Mouse (Mus musculus): ENCODE measurements around the gene Bhlhb9.
"Not testable (repeated sequence)": the region's sequence is repeated elsewhere in the genome, so short reads cannot be mapped to it uniquely, and the experiment has no call there.

The Bhlhb9 gene

DNA sequence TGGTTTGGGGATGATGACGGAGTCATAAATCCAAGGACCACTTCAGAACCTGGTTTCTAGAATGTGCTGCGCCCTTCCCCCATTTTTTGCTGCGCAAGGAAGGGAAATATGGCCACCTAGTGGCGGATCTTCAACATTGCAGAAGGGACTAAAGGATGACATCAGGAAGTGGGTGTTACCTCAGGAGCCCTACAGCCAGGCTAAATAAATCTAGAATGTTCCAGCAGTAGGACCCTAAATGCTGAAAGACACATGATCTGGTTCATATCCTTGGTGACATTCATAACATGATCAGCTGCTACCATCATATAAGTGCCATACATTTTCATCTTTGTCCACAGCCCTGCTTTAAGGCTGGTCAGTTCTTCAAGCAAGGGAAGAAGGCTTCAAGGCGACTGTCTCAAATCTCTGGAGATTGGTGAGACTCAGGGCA, at the start of gene Bhlhb9:
Bhlhb9 (plus strand) TSS at position 383 of the 433 bp plus-strand sequence.
- not testable (repeated sequence) for DNase-seq (ENCODE audit: low spot score)

DNA sequence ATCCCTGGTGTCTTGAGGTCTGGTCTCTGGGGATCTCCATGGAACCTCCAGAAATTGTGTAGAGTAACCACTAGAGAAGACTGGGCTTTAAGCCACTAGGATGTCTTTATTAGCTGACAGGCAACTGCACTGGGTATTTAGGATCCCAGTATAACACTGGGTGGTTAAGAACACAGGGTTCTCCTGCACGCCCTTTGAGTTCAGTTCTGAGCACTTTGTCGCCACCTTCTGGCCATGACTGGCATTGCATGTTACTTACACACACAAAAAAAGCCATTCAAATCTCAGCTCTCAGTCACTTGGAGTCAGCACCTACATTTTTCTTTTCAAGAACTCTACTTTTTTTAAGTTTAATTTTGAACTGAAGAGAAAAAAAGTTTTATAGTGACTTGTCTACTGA, 44.6 kb upstream of the Bhlhb9 start:
- peak; percentile 78 for DNase-seq (ENCODE audit: low spot score)

DNA sequence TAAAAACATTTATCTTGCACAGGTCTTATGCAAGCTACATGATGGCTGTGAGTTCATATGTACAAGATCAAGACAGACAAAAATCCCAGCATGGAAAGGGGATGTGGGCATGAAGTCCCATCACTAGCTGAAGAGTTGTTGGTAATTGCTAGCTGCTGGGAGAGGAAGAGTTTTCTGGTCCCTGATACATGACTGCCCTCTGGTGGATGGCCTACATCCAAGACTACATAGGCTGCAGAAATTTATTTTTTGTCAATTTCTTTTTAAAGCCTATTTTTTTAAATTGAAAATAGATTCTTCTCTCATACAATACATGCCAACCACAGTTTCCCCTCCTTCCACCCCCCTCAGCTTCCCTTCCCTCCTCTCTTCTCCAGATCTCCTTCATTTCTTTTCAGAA, 35.7 kb upstream of the Bhlhb9 start:
- DNase-seq (ENCODE audit: low spot score), result no peak

DNA sequence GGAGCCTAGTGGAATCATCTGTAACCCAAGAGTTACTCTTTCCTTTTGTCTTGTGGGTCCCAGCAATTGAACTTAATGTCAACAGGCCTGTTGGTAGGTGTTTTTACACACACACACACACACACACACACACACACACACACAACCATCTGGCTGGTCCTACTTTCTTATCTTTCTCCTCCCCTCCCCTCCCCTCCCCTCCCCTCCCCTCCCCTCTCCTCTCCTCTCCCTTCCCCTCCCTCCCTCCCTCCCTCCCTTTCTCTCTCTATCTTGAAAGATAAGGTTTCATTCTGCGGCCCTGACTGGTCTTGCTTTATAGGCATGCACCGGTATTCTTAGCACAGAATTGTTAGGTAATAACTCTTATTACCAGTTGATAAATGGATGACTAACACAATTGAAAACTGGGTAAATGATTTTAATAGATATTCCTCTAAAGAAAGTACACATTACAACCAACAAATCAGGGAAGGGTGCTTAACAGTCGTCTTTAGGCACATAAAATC, 29.3 kb upstream of the Bhlhb9 start:
- DNase-seq (ENCODE audit: low spot score), result no peak

DNA sequence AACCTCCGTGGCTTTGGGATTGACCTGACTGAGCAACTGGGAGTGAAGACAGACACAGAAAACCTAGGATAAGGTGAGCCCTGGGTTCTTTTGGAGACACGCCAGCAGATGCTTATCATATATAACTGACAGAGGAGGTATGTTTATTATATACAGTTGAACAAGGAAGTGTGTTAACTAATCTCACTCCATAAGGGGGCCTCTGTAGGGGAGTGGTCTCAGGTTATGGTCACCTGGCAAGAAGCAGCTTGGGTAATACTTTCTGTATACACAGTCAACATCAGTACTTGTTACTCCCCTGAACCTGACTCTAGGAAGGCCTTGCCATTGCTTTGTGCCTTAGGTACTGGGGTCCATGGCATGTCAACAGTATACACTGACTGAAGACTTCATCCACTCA, 28.8 kb upstream of the Bhlhb9 start:
- no peak for DNase-seq (ENCODE audit: low spot score)

DNA sequence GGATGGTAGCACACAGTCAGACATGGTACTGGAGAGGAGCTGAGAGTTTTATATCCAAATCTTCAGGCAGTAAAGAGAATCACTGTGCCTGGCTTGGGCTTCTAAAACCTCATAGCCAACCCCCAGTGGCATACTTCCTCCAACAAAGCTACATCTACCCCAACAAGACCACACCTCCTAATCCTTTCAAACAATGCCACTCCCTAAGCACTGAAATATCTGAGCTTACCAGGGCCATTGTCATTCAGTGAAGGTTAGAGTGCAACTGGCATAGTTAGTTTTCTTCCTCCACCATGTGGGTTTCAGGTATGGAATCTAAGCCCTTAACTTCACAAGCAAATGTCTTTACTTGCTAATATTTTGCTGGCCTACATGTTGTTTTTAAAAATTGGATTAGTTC, 5.9 kb upstream of the Bhlhb9 start:
- DNase-seq (ENCODE audit: low spot score), result no peak

DNA sequence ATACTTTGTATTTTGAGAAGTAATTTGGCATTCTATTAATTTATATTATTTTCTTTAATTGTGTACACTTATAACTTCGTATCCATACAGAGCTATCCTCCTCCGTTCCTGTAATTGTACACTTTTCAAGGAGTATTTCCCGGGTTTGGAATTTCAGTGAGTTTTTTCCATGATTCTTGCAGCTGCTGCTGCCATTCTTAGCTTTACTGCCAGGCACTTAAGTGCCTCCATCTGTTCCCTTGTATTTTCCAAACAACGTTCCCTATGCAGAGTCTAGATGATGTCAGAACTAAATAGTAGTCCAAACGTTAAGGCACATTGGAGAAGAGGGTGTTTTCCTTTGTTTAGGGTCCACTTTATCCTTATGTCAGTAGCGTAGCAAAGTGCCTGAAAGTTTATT, 5.1 kb upstream of the Bhlhb9 start:
- DNase-seq (ENCODE audit: low spot score), result no peak

DNA sequence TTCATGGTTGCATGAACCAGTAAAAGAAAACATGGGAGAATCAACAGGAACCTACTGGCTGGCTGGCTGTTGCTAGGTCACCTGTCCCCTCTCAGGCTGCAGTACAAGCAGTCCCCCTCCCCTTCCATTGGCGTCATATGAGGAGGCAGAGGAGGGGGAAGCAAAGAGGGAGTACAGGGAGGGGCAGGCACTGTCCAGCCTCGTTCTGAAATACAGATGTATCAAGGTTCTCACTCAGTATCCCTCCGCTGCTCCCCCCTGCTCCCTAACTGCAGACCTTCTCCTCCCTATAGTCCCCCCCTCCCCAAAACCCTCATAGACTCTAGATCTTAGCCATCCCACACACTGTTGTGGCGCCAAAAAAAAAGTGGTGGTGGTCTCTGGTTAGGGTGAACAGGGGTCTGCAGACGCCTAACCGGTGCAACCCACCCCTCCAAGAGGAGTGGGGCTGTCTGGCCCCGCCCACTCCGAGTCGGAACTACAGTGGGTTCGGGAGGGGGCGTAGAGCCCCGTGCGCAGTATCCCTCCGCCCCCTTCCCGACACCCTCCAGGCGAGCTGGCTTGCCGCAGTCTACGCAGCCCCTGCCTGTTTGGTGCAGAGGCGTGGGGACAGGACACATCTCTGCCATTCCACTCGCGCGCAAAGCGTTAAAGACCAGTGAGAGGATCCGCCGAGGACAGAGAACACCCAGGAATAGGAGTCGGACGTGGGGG, 1.6 kb upstream of the Bhlhb9 start:
- DNase-seq (ENCODE audit: low spot score), result not testable (repeated sequence)

DNA sequence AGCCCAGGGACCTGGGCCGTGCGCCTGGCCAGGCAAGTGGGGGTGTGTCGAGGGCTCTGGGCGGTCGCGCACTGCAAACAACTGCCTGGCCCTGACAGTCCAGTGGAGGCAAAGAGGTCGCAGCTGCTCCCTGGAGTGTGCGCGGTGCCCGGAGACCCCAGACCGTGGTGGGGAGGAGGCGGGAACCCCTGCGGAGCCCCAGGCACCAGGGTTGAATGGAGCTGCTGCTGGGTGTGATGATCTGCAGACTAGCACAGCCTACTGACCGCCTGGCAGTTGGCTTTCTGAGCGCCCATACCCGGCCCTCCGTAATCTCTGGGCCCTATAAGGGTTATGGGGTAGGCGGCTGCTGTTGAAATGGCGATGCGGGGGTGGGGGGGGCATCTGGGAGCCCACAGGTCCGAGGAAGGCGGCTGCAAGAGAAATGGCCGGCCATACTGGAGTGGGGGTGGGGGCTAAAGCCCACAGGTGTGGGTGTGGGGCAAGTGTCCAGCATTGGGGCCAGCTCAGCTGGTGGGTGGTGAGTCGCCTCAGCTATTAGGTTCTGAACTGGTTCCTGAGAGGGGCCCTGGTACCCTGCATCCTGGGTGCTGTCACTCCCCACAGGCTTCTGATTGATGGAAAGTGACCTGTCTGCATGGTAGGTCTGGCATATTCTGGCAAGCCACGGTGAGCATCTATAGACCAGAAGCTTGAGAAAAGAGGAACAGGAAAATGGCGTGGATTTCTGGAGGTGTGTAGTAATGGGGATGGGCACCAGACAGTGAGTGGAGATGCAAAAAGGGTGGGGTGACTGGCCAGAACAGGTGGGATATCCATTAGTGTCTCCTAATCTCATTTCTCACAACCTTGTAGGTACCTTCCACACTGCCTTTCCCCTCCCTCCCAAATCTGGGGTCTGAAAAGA, 836 bp upstream of the Bhlhb9 start:
- DNase-seq (ENCODE audit: low spot score), result not testable (repeated sequence)

DNA sequence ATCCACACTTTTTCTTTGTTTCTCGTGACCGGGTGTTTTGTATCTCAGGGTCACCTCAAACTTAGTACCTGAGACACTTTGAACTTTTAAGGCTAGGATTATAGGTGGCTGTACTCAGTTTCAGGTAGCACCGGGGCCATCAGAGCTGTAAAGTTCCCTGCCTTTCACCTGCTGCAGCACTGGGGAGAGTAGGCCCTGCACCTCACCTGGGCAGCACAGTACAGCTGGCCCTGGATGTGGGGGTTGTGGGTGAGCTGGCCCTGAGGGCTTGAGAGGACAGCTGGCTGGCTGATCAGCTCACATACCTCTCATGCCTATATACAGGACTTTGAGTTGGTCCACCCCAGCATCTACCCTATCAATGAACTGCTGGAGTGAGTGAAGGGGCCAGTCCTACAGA, 6.8 kb downstream of the Bhlhb9 start:
- DNase-seq (ENCODE audit: low spot score), result no peak

DNA sequence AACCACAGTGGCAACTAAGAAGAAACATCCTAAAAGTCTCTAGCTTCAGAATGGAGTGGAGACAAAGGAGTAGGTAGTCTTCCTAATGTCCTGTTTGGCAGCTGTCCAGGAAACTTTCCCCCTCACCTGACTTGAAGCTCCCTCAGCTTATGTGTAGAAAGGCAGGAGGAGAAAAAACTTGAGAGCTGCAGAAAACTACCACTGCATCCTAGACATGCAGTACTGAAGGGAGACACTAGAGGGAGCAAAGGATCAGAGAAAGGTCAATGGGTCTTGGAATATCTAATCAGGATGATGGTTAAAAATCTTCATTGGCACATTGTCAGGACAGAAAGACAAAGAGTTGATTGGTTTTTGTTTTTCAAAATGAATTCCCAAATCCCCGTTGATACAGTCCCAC, 8.4 kb downstream of the Bhlhb9 start:
- peak; percentile 42 for DNase-seq (ENCODE audit: low spot score)

DNA sequence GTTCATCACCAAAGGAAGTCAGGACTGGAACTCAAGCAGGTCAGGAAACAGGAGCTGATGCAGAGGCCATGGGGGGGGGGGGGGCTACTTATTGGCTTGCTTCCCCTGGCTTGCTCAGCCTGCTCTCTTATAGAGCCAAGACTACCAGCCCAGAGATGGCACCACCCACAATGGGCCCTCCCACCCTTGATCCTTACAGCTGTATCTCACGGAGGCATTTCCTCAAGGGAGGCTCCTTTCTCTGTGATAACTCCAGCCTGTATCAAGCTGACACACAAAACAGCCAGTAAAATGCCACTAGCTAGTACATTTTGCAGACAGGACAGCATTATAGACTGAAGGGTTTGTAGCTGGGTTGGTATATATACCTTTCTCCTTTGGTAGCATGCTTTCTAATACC, 38.5 kb downstream of the Bhlhb9 start:
- not testable (repeated sequence) for DNase-seq (ENCODE audit: low spot score)

DNA sequence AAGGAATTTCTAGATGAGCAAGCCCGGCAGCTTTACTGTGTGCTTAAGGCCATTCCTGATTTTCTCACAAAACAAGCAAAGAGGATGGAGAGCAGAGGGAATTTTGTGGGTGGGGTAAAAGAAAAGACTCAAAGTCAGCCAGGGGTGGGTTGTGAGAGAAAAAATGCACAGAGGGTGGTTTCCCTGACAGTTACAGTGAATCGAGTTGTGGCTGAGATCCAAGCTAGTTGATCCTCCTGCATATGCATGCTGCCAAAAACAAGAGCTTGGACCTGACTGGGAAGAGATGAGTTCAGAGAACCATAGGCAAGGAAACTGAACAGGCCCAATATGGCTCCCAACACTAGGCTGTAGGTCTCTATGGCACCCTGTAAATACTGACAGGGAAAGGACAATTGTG, 40.5 kb downstream of the Bhlhb9 start:
- no peak for DNase-seq (ENCODE audit: low spot score)

DNA sequence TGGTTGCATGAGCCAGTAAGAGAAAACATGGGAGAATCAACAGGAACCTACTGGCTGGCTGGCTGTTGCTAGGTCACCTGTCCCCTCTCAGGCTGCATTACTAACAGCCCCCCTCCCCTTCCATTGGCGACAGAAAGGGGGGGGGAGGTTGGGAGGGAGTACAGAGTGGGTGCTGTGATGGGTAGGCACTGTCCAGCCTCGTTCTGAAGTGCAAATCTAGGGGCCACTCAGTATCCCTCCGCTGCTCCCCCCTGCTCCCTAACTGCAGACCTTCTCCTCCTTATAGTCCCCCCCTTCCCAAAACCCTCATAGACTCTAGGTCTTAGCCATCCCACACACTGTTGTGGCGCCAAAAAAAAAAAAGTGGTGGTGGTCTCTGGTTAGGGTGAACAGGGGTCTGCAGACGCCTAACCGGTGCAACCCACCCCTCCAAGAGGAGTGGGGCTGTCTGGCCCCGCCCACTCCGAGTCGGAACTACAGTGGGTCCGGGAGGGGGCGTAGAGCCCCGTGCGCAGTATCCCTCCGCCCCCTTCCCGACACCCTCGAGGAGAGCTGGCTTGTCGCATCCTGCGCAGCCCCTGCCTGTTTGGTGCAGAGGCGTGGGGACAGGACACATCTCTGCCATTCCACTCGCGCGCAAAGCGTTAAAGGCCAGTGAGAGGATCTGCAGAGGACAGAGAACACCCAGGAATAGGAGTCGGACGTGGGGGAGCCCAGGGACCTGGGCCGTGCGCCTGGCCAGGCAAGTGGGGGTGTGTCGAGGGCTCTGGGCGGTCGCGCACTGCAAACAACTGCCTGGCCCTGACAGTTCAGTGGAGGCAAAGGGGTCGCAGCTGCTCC, 41.3 kb downstream of the Bhlhb9 start, which contains the start of gene Gprasp2:
Gprasp2 (plus strand) TSS at position 514 of the 840 bp plus-strand sequence.
- not testable (repeated sequence) for DNase-seq (ENCODE audit: low spot score)

DNA sequence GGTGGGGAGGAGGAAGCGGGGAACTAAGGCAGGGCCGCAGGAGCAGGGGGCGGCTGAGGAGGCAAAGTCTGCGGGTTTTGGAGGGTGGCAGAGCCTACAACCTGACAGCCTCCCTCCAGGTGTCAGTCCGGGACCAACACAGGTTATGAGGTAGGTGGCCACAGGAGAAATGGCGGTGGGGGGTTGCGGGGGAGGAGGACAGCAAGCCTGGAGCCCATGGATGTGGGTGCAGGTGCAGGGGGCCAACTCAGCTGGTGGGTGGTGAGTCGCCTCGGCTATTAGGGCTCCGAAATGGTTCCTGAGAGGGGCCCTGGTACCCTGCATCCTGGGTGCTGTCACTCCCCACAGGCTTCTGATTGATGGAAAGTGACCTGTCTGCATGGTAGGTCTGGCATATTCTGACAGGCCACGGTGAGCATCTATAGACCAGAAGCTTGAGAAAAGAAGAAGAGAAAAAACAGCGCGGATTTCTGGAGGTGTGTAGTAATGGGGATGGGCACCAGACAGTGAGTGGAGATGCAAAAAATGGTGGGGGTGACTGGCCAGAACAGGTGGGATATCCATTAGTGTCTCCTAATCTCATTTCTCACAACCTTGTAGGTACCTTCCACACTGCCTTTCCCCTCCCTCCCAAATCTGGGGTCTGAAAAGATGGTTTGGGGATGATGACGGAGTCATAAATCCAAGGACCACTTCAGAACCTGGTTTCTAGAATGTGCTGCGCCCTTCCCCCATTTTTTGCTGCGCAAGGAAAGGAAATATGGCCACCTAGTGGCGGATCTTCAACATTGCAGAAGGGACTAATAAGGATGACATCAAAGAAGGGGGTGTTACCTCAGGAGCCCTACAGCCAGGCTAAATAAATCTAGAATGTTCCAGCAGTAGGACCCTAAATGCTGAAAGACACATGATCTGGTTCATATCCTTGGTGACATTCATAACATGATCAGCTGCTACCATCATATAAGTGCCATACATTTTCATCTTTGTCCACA, 42.3 kb downstream of the Bhlhb9 start:
- not testable (repeated sequence) for DNase-seq (ENCODE audit: low spot score)

DNA sequence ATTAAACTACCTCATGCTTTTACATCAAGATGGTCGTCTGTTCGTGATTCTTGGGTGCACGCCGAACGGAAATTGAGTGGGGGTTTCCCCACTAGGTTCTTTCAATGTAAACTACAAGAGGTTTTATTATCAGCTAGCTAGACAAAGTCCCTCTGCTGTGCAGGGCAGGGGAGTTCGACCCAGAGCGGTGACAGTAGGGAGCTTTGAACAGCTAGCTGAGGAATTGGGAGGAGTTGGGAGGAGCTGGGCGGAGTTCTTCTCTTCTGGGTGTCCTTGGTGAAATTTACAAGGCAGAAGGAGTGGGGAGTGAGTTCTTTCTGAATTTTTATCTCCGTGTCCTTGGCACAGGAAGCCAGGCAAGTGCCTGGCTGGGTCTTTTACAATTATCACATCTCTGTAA, 69.4 kb downstream of the Bhlhb9 start:
- not testable (repeated sequence) for DNase-seq (ENCODE audit: low spot score)

DNA sequence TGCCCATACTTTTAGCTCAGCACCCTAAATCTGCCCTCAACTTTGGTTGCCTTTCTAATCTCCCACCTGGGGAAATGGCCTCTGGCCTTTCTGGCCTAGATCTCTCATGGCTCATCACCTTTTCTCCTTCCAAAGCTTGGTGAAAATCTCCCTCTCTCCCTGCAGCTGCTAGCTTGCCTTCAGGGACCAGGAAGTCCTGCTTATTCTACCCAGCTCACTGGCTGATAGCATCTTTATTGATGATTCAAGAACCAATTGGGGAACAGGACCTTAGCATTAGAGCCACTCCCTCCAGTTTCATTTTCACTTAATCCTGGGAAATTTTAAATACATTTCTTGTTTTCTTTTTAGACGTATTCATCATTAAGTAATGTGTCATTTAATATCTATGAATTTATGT, 79.3 kb downstream of the Bhlhb9 start:
- no peak for DNase-seq (ENCODE audit: low spot score)

DNA sequence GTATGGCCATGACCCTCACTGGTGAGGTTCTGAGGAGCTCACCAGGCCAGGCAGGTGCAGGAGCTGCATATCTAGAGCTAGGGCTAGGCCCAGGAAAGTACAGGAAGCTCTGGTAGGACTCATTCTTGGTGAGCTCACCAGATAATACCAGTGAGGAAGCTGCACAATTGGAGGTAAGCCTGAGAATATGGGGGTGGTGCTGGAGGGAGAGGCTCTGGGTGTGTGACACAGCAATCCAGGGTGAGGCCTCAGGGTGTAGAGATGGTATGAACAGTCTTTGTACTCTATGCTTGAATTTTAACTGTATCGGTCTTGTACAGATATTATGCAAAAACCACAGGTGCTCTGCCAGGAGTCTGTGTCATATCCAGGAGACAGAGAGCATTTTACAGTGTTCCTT, 82.2 kb downstream of the Bhlhb9 start:
- DNase-seq (ENCODE audit: low spot score), result no peak

DNA sequence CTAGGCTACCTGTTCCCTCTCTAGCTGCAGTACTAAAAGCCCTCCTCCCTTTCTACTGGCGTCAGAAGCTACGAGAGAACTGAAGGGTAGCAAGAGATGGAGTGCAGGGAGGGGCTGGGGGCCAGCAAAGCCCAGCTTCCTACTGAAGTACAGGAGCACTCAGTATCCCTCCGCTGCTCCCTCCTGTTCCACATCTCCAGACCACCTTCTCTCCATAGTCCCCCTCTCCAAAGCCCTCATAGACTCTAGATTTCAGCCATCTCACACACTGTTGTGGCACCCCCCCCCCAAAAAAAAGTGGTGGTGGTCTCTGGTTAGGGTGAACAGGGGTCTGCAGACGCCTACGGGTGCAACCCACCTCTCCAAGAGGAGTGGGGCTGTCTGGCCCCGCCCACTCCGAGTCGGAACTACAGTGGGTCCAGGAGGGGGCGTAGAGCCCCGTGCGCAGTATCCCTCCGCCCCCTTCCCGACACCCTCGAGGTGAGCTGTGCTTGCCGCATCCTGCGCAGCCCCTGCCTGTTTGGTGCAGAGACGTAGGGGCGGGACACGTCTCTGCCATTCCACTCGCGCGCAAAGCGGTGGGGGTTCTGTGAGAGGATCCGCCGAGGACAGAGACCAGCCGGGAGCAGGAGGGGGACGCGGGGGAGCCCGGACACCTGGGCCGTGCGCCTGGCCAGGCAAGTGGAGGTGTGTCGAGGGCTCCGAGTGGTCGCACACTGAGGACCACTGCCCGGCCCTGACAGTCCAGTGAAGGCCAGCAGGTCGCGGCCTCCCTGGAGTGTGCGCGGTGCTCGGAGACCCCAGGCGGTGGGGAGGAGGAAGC, 88.2 kb downstream of the Bhlhb9 start:
- peak; percentile 41 for DNase-seq (ENCODE audit: low spot score)

DNA sequence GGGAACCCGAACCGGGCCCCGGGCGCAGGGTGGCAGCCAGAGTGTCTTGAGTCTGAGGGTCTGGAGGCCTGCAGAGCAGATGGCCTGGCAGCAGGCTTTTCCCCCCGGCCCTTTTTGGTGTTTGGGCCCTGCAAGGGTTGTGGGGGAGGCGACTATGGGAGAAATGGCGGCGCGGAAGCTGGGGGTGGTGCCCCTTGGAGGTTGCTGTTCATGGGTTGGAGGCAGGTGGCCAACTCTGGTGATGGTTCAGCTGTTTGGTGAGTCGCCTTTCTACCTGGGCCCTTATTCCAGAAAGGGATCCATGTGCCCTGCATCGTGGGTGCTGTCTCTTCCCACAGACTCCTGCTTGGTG, 88.8 kb downstream of the Bhlhb9 start:
- DNase-seq (ENCODE audit: low spot score), result no peak

All from layer of hippocampus, adult 9-10 months (tissue).